Mouse (Mus musculus): ENCODE measurements around the gene Emilin2. TPM values are rescaled to one million over a fixed set of nuclear protein-coding genes. Genes with fewer than 3 reads are reported as not detected.

Gene Emilin2
- polyA plus RNA-seq, 1 experiment from 2014 or later, result 20.2 TPM

DNA sequence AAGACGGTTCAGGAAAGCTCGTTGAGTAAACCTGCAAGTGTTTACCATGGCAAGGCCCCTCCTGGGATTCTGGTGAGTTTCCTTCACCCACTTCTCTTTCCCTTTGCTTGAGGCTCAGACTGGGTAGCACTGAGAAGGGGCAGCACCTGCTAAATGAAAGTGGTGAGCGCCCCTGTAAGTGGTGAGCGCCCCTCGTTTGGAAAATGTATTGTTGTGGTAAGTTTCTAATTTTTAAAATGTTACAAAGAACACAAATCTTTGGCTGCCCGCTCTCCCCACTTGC lies 107.0 kb downstream of the Emilin2 start:
- peaks cover 20% of the 10 kb centered on the region for H3K4me1 ChIP-seq (replicated peaks)
- H3K4me3 ChIP-seq, result no peak overlapping the region
- WGBS, result 91% methylated on average over 6 of the region's 6 CpGs
- H3K36me3 ChIP-seq, result 0 out of 2 replicates have a peak, but pooled peaks cover 9% of the 10 kb centered on the region
- no peaks in the 10 kb centered on the region for H3K27me3 ChIP-seq (ENCODE audit: insufficient read depth, poor library complexity, severe bottlenecking)
- DNase-seq (ENCODE audit: low spot score), result no peak
- H3K9me3 ChIP-seq, result peaks cover 4% of the 10 kb centered on the region; the same call in 1 of the 2 replicates
- no peak overlapping the region for H3K27ac ChIP-seq

GRCm38 (mm10) chr17:71203998-71204808 lies 107.6 kb downstream of the Emilin2 start:
- Histone ChIP-seq H3K36me3 (0 out of 2 replicates have a peak, but pooled peaks cover 9% of the 10 kb centered on the region), H3K4me3 (no peak overlapping the region), H3K27me3 (ENCODE audit: insufficient read depth, poor library complexity, severe bottlenecking) (no peaks in the 10 kb centered on the region), H3K27ac (no peak overlapping the region), H3K9me3 (peaks cover 4% of the 10 kb centered on the region; the same call in 1 of the 2 replicates), H3K4me1 (replicated peaks) (peaks cover 20% of the 10 kb centered on the region)
- 91% methylated on average over 9 of the region's 9 CpGs for WGBS
- DNase-seq (ENCODE audit: low spot score), result no peak

Other genes with a start within 250 kb of the Emilin2 start
- 31.1 and 33.9 TPM in 2 replicates for gene Lpin2, start 129.4 kb downstream of the Emilin2 start, polyA plus RNA-seq (2016; fragmentation: Nextera tagmentation; extraction: Ambion mirVana)
- 4.0 and 6.3 TPM in 2 replicates for gene Gm4707, start 147.9 kb upstream of the Emilin2 start, polyA plus RNA-seq (2016; fragmentation: Nextera tagmentation; extraction: Ambion mirVana)
- gene Smchd1, start 163.4 kb upstream of the Emilin2 start, polyA plus RNA-seq (2016; fragmentation: Nextera tagmentation; extraction: Ambion mirVana), result 50.7 and 79.2 TPM in 2 replicates
- 38.4 and 59.5 TPM in 2 replicates for gene Ndc80, start 214.9 kb upstream of the Emilin2 start, polyA plus RNA-seq (2016; fragmentation: Nextera tagmentation; extraction: Ambion mirVana)
- 0.92 and 1.3 TPM in 2 replicates for gene Spdya, start 240.1 kb upstream of the Emilin2 start, polyA plus RNA-seq (2016; fragmentation: Nextera tagmentation; extraction: Ambion mirVana)